ENCODE assay signal across 9 mouse cellular contexts in the genomic region with DNA sequence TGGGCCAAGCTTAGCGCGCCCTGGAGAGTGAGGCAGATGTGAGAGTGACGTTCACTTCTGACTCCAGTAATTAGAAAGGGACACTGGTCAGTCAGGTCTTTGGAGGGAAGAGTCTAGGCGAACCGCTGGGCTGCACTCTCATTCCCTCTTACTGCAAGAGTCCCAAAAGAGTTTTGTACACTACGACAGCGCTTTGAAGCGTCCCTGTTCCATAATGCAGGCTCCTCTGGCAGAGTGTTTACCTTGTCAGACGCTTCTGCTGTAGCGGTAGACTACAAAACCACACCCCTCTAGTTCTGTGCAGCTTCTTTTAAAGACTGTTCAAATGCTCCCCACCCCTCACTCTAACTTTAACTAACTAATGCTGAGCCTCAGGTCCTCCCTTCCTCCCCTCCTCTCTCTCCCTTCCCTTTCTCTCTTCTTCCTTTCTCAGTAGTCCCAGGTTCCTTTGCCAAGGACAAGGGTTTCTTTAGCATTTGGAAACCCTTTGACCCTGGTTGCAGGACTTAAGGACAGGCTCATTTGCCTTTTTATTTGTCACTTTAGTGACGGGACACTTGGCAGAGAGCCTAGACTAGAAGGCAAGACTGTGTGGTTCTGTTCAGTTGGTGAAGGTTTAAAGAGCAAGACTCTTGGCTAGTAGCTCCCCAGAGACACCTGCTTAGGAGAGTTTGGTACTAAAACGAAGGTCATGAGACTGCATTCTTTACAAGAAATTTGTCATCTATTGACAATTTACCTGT. TPM values are rescaled to one million over a fixed set of nuclear protein-coding genes. Genes with fewer than 3 reads are reported as not detected.
DNase-seq lines count a peak whose midpoint lies in the region; ATAC-seq and TF ChIP-seq lines count a peak whose summit lies in the region.
"Had no signal": no experiment of that assay in that cellular context is flagged by ENCODE, and none has a peak within 500 bp of the region (broad histone marks: within the 10 kb centered on the region; RNA-seq: fewer than 3 reads in every experiment).

No protein-coding gene starts in this region.

- WGBS in heart, embryonic 13.5 days = 4% methylated on average over 12 of the region's 12 CpGs
- WGBS in hindbrain, embryonic 13.5 days = 3% methylated on average over 12 of the region's 12 CpGs
- 3% methylated on average over 12 of the region's 12 CpGs for WGBS in liver, postnatal 0 days (ENCODE audit: insufficient replicate concordance)

- H3K4me3 ChIP-seq in heart, embryonic 13.5 days = peak overlapping the region; percentile 62
- H3K4me3 ChIP-seq in hindbrain, embryonic 13.5 days = peak overlapping the region; percentile 56
- H3K4me3 ChIP-seq in liver, postnatal 0 days (ENCODE audit: low read depth, low read length) = peak overlapping the region; percentile 47

- H3K4me2 ChIP-seq in heart, embryonic 13.5 days = peak overlapping the region; percentile 92
- H3K4me2 ChIP-seq in hindbrain, embryonic 13.5 days = peak overlapping the region; percentile 94
- peak overlapping the region; percentile 65 for H3K4me2 ChIP-seq in liver, postnatal 0 days (ENCODE audit: low read depth, low read length)

- no peak for DNase-seq in heart, adult 8-10 months (ENCODE audit: low spot score)
- DNase-seq in adrenal gland, postnatal 14 days = peak; percentile 37
- no peak for DNase-seq in liver, postnatal 0 days
- DNase-seq in T-cell, adult 2 months (ENCODE audit: low spot score) = no peak
- no peak for DNase-seq in frontal cortex, postnatal 10 days (ENCODE audit: low spot score in 2 of 2)
- no peak for DNase-seq in urinary bladder, adult 18-20 months (ENCODE audit: low spot score in 2 of 2)

- no peak for TF ChIP-seq CTCF in liver, postnatal 0 days (IDR thresholded peaks at IDR 0.05; ENCODE audit: low read depth)

- H3K36me3 ChIP-seq in heart, embryonic 13.5 days = no peaks in the 10 kb centered on the region
- H3K36me3 ChIP-seq in hindbrain, embryonic 13.5 days = no peaks in the 10 kb centered on the region
- H3K36me3 ChIP-seq in liver, postnatal 0 days (replicated peaks; ENCODE audit: insufficient read depth, low read length) = no peaks in the 10 kb centered on the region

- no peaks in the 10 kb centered on the region for H3K9me3 ChIP-seq in heart, embryonic 13.5 days
- no peaks in the 10 kb centered on the region for H3K9me3 ChIP-seq in hindbrain, embryonic 13.5 days
- H3K9me3 ChIP-seq in liver, postnatal 0 days (ENCODE audit: low read length) = no peaks in the 10 kb centered on the region

- H3K9ac ChIP-seq in heart, embryonic 13.5 days = peak overlapping the region; percentile 33
- H3K9ac ChIP-seq in hindbrain, embryonic 13.5 days = peak overlapping the region; percentile 75; the same call in 1 of the 2 replicates
- no peak overlapping the region for H3K9ac ChIP-seq in liver, postnatal 0 days (replicated peaks)

- no peak for TF ChIP-seq EP300 in liver, postnatal 0 days (IDR thresholded peaks at IDR 0.05; ENCODE audit: low read depth)

- peaks cover 44% of the 10 kb centered on the region for H3K27me3 ChIP-seq in heart, embryonic 13.5 days (replicated peaks)
- H3K27me3 ChIP-seq in hindbrain, embryonic 13.5 days = peaks cover 17% of the 10 kb centered on the region
- peaks cover 35% of the 10 kb centered on the region for H3K27me3 ChIP-seq in liver, postnatal 0 days (ENCODE audit: insufficient read depth, low read length)

- no peak overlapping the region for H3K27ac ChIP-seq in heart, embryonic 13.5 days (replicated peaks)
- no peak overlapping the region for H3K27ac ChIP-seq in hindbrain, embryonic 13.5 days
- H3K27ac ChIP-seq in liver, postnatal 0 days (ENCODE audit: low read depth) = no peak overlapping the region
- H3K27ac ChIP-seq: macrophage had no signal

- ATAC-seq in heart, embryonic 13.5 days (ENCODE audit: extremely low read depth, insufficient number of reproducible peaks, low FRiP score, low TSS enrichment) = no peak
- ATAC-seq in hindbrain, embryonic 13.5 days (ENCODE audit: low FRiP score) = no peak; the same call in 1 of the 2 replicates
- ATAC-seq in liver, postnatal 0 days = peak; percentile 53; the same call in 1 of the 2 replicates

- peaks cover 15% of the 10 kb centered on the region; the same call in 1 of the 2 replicates for H3K4me1 ChIP-seq in heart, embryonic 13.5 days
- H3K4me1 ChIP-seq in hindbrain, embryonic 13.5 days (replicated peaks) = peaks cover 24% of the 10 kb centered on the region
- peaks cover 14% of the 10 kb centered on the region for H3K4me1 ChIP-seq in liver, postnatal 0 days (ENCODE audit: insufficient read depth)

RNA-seq across cellular contexts. Expression of gene Rorb, which starts 0.6 kb away (rescaled TPM):
- 0.39 and 0.48 TPM in 2 replicates for polyA plus RNA-seq in heart, embryonic 13.5 days (2015; fragmentation: Nextera tagmentation; extraction: Ambion mirVana)
- total RNA-seq in heart, adult 8-10 months (2022) = under 1 TPM; 0.50 to 0.68 (median 0.62) TPM
- 0.37 and 0.56 TPM in 2 replicates for total RNA-seq in adrenal gland, postnatal 14 days (2021)
- 10.0 and 12.0 TPM in 2 replicates for polyA plus RNA-seq in hindbrain, embryonic 13.5 days (2015; fragmentation: Nextera tagmentation; extraction: Ambion mirVana)
- polyA plus RNA-seq in liver, postnatal 0 days (2015; fragmentation: Nextera tagmentation; extraction: Ambion mirVana) = not detected in 2 replicates
- polyA plus RNA-seq: macrophage had no signal
